Mouse (Mus musculus) hindbrain, embryonic 11.5 days (tissue): Measurements from ENCODE around the gene Cnga4. TPM values are rescaled to one million over a fixed set of nuclear protein-coding genes. Genes with fewer than 3 reads are reported as not detected.
"Not testable (repeated sequence)": the region's sequence is repeated elsewhere in the genome, so short reads cannot be mapped to it uniquely, and the experiment has no call there.

Source experiments
- ATAC-seq: fragments of 200-750 bp; cut with Nextera tagmentation; 2 replicates; pipeline ENCODE4 v1.8.0; 2017; ENCODE audit warnings: mild to moderate bottlenecking, moderate TSS enrichment, moderate library complexity; ENCODE audit not compliant: low FRiP score
- DNase-seq: peaks from one replicate; pipeline ENCODE4 v3.0.0-alpha.2; 2015; ENCODE audit warnings: low spot score
- H3K27ac ChIP-seq: fragments of 300-500 bp; sonication (generic); 2 replicates; pipeline ENCODE4 v1.5.1; 2014; ENCODE audit warnings: mild to moderate bottlenecking, low read depth, low read length
- H3K27me3 ChIP-seq: fragments of 300-500 bp; sonication (generic); 2 replicates; pipeline ENCODE4 v1.6.1; 2014; ENCODE audit warnings: mild to moderate bottlenecking, low read length, moderate library complexity, mixed read lengths; ENCODE audit not compliant: control insufficient read depth, insufficient read depth
- H3K36me3 ChIP-seq: fragments of 300-500 bp; sonication (generic); 2 replicates; pipeline ENCODE4 v1.6.1; 2014; ENCODE audit warnings: mild to moderate bottlenecking, low read length, moderate library complexity, mixed read lengths; ENCODE audit not compliant: control insufficient read depth, insufficient read depth
- H3K4me1 ChIP-seq: fragments of 300-500 bp; sonication (generic); replicated peaks from 2 replicates; pipeline ENCODE4 v1.6.1; 2014; ENCODE audit warnings: low read length, mixed read lengths; ENCODE audit not compliant: control insufficient read depth, insufficient read depth
- H3K4me2 ChIP-seq: fragments of 300-500 bp; sonication (generic); replicated peaks from 2 replicates; pipeline ENCODE4 v1.6.1; 2014; ENCODE audit warnings: mild to moderate bottlenecking, low read depth, low read length
- H3K4me3 ChIP-seq: fragments of 300-500 bp; sonication (generic); 2 replicates; pipeline ENCODE4 v1.5.1; 2014; ENCODE audit warnings: low read depth, low read length
- H3K9ac ChIP-seq: fragments of 300-500 bp; sonication (generic); 2 replicates; pipeline ENCODE4 v1.6.1; 2014; ENCODE audit warnings: low read depth, low read length
- H3K9me3 ChIP-seq: fragments of 300-500 bp; sonication (generic); 2 replicates; pipeline ENCODE4 v1.6.1; 2016; ENCODE audit warnings: low read length; ENCODE audit not compliant: control insufficient read depth
- WGBS: fragments of 180-500 bp; shearing (Covaris S2); extraction: QIAGEN DNeasy Blood & Tissue Kit; methylation state at CpG from one replicate; pipeline ENCODE4 v1.1.7; 2014; 5-methylcytosine and 5-hydroxymethylcytosine counted together
- polyA plus RNA-seq: library from polyadenylated mRNA; unstranded; fragments of >200 nt; fragmentation: Nextera tagmentation; extraction: Ambion mirVana; gene quantifications from 2 replicates; pipeline ENCODE4 v1.2.1, GENCODE M21; 2014

The Cnga4 gene
- polyA plus RNA-seq, 1 experiment from 2014 or later: 0.15 TPM

GRCm38 (mm10) chr7:105399058-105399934 lies 5.1 kb upstream of the Cnga4 start:
- no peaks in the 10 kb centered on the region for H3K27me3 ChIP-seq
- H3K9ac ChIP-seq: peak overlapping the region; percentile 83
- no peaks in the 10 kb centered on the region for H3K9me3 ChIP-seq
- H3K27ac ChIP-seq: peak overlapping the region; percentile 24; the same call in 1 of the 2 replicates
- peak; percentile 65 for ATAC-seq
- 0 out of 2 replicates have a peak, but pooled peaks cover 2% of the 10 kb centered on the region for H3K4me1 ChIP-seq
- 3% methylated on average over 25 of the region's 25 CpGs for WGBS
- no peaks in the 10 kb centered on the region for H3K36me3 ChIP-seq
- H3K4me2 ChIP-seq: peak overlapping the region; percentile 76
- peak overlapping the region; percentile 82 for H3K4me3 ChIP-seq
- no peak for DNase-seq

GRCm38 (mm10) chr7:105399935-105400624 lies 4.3 kb upstream of the Cnga4 start, which contains the start of gene Fam160a2:
Fam160a2 (minus strand) TSS chr7:105400054.
- no peaks in the 10 kb centered on the region for H3K27me3 ChIP-seq
- under 1% methylated on average over 51 of the region's 55 CpGs for WGBS
- H3K9ac ChIP-seq: peak within 1 kb of the TSS; percentile 83
- H3K4me2 ChIP-seq: peak within 1 kb of the TSS; percentile 76
- no peaks in the 10 kb centered on the region for H3K9me3 ChIP-seq
- H3K36me3 ChIP-seq: no peaks in the 10 kb centered on the region
- ATAC-seq: peak; percentile 99
- 0 out of 2 replicates have a peak, but pooled peaks cover 2% of the 10 kb centered on the region for H3K4me1 ChIP-seq
- peak; percentile 100 for DNase-seq
- H3K27ac ChIP-seq: peak within 1 kb of the TSS; percentile 63; the same call in 1 of the 2 replicates
- peak within 1 kb of the TSS; percentile 82 for H3K4me3 ChIP-seq

GRCm38 (mm10) chr7:105406322-105406721 lies 2.0 kb downstream of the Cnga4 start:
- 68% methylated on average over 1 of the region's 1 CpGs for WGBS

GRCm38 (mm10) chr7:105411874-105412632 lies 7.7 kb downstream of the Cnga4 start:
- not testable (repeated sequence) for H3K27ac ChIP-seq, H3K27me3 ChIP-seq, H3K4me1 ChIP-seq, H3K9me3 ChIP-seq, H3K4me3 ChIP-seq, H3K9ac ChIP-seq, H3K36me3 ChIP-seq, H3K4me2 ChIP-seq
- DNase-seq (peak; percentile 89), ATAC-seq (peak; percentile 45)
- WGBS: 60% methylated on average over 8 of the region's 8 CpGs

More at GRCm38 (mm10) chr7:105406322-105406721, 2.0 kb downstream of the Cnga4 start:
- Histone ChIP-seq H3K9me3 (no peaks in the 10 kb centered on the region), H3K4me3 (no peak overlapping the region), H3K27ac (no peak overlapping the region), H3K9ac (no peak overlapping the region), H3K4me2 (no peak overlapping the region), H3K36me3 (no peaks in the 10 kb centered on the region), H3K27me3 (no peaks in the 10 kb centered on the region), H3K4me1 (no peaks in the 10 kb centered on the region)
- DNase-seq: no peak
- no peak for ATAC-seq

- H3K4me3 ChIP-seq: no peak overlapping the region
- no peaks in the 10 kb centered on the region for H3K4me1 ChIP-seq
- no peaks in the 10 kb centered on the region for H3K27me3 ChIP-seq
- no peak for DNase-seq
- WGBS: 75% methylated on average over 6 of the region's 6 CpGs
- ATAC-seq: no peak
- no peak overlapping the region for H3K9ac ChIP-seq
- H3K9me3 ChIP-seq: no peaks in the 10 kb centered on the region
- H3K27ac ChIP-seq: no peak overlapping the region
- H3K36me3 ChIP-seq: no peaks in the 10 kb centered on the region
- no peak overlapping the region for H3K4me2 ChIP-seq
Observed at GRCm38 (mm10) chr7:105414385-105414784, 10.0 kb downstream of the Cnga4 start.

- no peak overlapping the region for H3K27ac ChIP-seq
- no peak overlapping the region for H3K9ac ChIP-seq
- no peak overlapping the region for H3K4me2 ChIP-seq
- no peaks in the 10 kb centered on the region for H3K9me3 ChIP-seq
- ATAC-seq (no peak), DNase-seq (no peak)
- no peaks in the 10 kb centered on the region for H3K27me3 ChIP-seq
- H3K4me1 ChIP-seq: no peaks in the 10 kb centered on the region
- no peak overlapping the region for H3K4me3 ChIP-seq
- no peaks in the 10 kb centered on the region for H3K36me3 ChIP-seq
- 89% methylated on average over 7 of the region's 7 CpGs for WGBS
Observed at GRCm38 (mm10) chr7:105416529-105416928, 12.2 kb downstream of the Cnga4 start.

GRCm38 (mm10) chr7:105418106-105418505 lies 13.7 kb downstream of the Cnga4 start:
- Histone ChIP-seq H3K36me3 (no peaks in the 10 kb centered on the region), H3K9me3 (no peaks in the 10 kb centered on the region)
- ATAC-seq: no peak

GRCm38 (mm10) chr7:105420903-105421302 lies 16.5 kb downstream of the Cnga4 start:
- DNase-seq: no peak
- Histone ChIP-seq H3K4me3 (no peak overlapping the region), H3K9me3 (no peaks in the 10 kb centered on the region), H3K36me3 (no peaks in the 10 kb centered on the region), H3K4me1 (no peaks in the 10 kb centered on the region), H3K27me3 (peaks cover 10% of the 10 kb centered on the region; the same call in 1 of the 2 replicates), H3K4me2 (no peak overlapping the region), H3K27ac (no peak overlapping the region), H3K9ac (no peak overlapping the region)
- WGBS: 74% methylated on average over 2 of the region's 2 CpGs
- no peak for ATAC-seq

More at GRCm38 (mm10) chr7:105418106-105418505, 13.7 kb downstream of the Cnga4 start:
- 88% methylated on average over 5 of the region's 5 CpGs for WGBS
- no peaks in the 10 kb centered on the region for H3K27me3 ChIP-seq
- H3K27ac ChIP-seq: no peak overlapping the region
- no peak overlapping the region for H3K9ac ChIP-seq
- H3K4me3 ChIP-seq: no peak overlapping the region
- H3K4me1 ChIP-seq: no peaks in the 10 kb centered on the region
- no peak overlapping the region for H3K4me2 ChIP-seq
- DNase-seq: no peak
